Mouse (Mus musculus) thymus, postnatal 10 days (tissue): ENCODE results near the gene En2.

ENCODE experiments used
- DNase-seq, 2 experiments: peaks; one replicate each; pipeline ENCODE4 v3.0.0; 2021; ENCODE audit warnings: low spot score in 2 of 2

Gene En2

DNA sequence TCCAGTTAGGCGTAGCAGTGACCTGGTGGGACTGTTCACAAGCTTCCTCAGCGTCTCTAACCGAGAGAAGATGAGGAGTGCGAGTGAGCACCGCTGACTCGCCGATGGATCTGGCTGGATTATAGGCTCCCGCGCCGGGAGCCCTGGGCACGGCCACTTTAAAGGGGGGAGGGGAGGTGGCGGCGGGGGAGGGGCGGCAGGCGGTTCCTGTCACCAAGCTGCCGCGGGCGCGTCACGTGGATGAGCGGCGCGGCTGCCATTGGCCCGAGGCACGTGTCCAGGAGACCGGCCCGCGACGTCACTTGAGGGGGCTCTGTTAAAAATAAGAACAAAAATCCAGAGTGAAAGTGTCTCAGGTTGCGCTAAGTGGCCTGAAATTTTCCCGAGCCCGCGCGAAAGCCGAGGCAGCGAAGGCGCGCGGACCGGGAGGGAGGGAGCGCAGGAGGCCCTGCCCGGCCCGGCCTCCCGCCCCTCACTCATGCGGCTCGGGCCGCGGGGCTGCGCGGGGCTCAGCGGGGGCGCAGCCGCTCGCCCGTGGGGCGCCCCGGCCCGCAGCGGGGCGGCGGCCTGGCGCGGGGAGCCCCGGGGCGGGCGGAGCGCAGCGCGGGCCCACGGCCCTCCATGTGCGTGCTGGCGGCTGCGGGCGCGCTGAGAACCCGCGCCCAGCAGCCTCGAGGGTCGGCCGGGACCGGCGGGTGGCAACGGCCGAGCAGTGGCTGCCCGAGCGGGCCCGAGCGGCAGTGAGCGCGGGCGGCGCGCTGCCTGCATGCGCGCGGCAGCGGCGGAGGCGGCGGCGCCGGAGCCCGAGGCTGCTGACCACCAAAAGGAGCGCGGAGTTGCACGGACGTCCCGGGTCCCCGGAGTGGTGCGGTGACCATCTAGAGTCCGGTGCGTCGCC lies at the start of gene En2:
En2 (plus strand) TSS at position 337 of the 898 bp plus-strand sequence.
- DNase-seq, result no peak

DNA sequence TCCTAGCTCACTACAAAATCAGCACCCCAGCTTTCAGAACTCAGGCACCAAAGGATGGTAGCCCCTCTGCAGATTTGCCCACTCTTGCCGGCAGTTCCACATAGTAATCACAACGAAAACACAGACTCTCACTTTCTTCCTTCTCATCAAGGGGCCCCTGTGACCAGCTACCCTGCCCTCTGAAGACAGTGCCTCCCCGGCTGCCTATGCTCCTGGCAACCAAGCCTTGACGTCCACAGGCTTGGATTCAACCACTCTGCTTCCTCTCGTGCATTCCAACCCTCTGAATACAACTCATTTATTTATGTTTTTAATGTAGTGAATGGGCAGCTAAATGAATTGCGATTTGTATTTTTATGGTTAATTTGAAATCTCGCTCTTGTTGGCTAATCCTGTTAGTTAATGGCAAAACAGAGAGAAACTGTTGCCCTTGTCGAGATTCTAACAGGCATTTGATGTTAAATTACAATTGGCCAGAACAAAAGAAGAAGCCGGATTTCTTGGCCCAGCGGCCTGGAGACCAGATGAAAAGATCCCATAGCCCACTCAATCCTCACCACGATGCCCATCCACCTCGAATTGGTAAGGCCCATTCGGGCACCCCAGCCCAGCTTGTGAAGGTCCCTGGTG lies 48.1 kb upstream of the En2 start:
- DNase-seq, result no peak

DNA sequence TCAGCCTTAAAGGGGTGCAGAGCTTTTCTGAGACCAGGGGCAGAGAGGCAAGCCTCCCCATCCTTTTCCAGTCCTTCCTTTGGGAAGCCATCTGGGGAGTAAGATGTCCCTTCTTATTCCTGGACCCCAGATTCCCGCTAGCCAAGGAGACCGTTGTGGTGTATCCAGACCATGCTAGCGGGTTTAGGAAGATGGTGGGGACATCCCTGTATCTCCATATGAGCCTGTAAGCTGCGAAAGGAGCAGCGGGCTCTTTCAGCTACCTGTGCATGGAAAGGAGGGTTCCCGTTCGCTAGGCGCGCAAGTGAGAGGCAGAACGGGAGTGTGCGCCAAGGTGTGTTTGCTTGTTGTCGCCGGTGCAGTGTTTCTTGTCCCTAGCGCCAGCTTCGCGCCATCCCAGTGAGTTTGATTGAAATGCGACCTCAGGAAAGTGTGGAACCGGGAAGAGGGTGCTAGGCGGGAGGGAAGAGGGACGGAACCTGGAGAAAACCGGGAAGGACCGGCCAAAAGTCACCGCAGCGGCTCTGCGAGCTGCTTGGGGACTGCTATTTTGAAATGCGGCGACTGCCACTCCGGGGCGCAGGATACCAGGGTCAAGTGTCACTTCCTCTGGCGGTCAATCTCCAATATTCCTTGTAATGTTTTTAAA lies 47.5 kb upstream of the En2 start:
- DNase-seq, result no peak

DNA sequence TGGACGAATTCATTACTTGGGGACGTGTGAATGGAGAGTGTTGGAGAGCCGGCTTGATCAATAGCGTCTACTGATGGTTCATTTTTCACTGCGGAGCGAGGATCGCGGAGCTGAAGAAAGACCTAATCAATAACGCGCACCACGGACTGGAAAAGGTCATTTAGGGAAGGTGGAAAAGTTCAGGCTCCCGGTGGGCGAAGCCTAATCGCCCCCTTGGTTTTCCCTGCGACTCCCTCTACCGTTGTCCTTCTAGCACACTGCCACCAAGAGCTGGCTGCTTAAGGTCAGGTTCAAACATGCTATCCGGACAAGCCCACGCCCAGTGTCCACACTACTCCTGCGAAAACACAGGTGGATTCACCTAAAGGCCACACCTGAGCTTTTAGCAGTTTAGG lies 47.0 kb upstream of the En2 start:
- DNase-seq, result no peak

DNA sequence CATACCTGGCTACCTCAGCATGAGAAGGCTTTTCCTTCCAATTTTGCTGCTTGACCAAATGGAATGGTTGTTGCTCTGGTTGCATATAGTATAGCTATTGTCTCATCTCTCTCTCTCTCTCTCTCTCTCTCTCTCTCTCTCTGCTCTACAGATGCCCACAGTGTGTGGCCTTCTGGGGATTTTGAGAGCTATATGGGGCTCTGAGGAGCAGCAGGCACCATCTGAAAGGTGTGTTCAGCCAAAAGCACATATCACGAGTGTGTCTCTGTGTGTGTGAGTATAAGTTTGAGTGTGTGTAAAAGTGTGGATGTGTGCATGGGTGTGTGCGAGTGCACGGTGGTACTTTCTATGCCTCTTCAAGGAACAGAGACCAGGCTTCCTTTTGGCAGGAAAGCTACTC lies 45.9 kb upstream of the En2 start:
- no peak for DNase-seq

DNA sequence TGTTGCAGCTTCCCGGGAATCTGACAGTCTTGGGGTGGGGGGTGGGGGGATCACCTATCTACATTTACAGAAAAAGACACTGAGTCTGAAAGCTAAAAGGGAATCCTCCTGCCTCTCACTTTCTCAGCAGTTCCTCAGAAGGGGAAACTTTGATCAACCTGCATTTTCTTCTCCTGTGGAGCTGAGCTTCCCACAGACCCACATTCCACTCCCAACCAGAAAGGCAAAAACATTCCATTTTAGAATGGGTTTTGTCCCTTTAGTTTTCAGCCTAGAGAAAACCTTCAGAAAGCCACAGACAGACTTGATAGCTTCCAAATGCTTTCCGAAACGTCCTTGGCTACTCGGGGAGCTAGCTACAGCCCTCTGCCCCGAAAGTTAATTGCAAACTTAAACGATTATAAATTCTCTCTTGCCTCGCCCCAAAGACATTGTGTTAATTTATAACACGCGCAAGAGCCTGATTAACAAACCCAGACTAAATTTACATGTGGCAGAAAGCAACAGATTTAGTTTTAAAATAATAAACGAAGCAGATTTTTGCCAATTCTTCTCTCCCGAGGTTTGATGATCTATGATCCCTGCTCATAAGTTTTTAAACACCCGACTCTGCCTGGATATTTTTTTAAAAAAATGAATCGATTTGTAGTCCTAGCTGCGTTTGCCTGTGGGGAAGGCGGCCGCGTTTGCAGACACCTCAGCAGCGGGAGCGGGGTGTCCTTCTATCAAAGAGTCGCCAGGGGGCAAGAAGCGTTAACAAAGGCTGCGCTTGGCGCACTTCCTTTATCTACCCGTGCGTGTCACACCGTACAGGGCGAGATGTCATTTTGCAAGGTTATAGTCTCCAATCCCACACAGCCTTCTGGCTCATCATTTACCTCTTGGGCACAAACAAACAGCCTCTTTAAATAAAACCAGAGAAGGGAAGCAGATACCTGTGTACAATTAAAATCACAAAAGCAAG lies 42.7 kb upstream of the En2 start:
- DNase-seq, result peak; percentile 26 to 55

GRCm38 (mm10) chr5:28123455-28123825 lies 42.1 kb upstream of the En2 start:
- no peak for DNase-seq

- no peak for DNase-seq
These were observed 40.9 kb upstream of the En2 start for GRCm38 (mm10) chr5:28124321-28125230.

GRCm38 (mm10) chr5:28128851-28129250 lies 36.6 kb upstream of the En2 start:
- DNase-seq, result no peak

DNA sequence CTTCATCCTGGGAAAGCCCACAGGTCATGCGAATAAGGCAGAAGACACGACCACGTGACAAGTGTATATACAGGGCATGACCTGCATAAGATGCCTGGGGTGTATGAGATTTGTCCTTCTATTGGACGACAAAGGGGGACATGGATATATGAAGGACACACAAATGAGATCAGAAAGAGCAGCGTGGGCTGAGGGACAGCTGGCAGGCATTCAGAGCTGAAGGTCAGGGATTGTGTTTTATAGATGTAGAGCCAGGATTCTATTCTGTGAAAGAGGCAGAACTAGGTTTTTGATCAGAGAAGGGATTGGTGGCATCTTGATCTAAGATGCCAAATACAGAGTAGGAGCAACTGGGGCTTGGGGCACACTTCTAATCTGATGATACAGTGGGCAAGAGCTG lies 33.3 kb upstream of the En2 start:
- DNase-seq, result no peak

DNA sequence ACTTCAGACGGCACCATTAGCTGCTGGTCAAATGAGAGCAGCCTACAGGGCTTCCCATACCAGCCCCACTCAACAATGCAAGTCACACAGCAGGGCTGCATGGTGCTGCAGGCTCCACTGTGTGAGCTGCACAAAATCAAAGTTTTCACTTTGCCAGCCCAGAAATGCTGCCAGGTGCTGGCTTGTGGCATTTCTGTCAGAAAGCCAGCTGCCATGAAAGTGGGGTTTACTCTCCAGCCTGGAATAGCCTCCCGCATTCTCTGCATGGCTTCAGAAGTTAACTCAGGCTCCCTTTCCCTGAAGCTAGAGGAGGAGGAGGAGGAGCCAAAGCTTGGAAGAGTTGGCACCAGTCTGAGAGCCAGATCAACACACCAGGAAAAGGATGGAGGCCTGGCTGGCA lies 29.1 kb upstream of the En2 start:
- DNase-seq, result no peak

DNA sequence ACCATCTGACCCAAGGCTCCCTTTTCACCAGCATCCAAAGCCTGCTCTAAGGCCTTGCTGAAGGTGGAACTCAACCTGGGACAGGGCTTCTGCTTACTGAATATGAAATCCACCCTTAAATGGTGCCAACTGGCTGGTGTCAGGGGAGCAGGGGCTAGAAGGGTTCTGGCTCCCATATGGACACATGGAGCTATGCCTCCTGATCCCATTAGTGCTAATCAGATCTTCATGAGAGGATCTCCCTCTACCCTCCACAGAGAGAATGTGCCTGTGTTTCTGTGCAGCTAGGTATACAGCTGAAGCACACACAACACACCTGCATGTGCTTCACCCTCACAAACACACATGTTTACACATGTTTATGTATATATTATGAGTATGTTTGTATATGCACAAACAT lies 20.9 kb upstream of the En2 start:
- no peak for DNase-seq

DNA sequence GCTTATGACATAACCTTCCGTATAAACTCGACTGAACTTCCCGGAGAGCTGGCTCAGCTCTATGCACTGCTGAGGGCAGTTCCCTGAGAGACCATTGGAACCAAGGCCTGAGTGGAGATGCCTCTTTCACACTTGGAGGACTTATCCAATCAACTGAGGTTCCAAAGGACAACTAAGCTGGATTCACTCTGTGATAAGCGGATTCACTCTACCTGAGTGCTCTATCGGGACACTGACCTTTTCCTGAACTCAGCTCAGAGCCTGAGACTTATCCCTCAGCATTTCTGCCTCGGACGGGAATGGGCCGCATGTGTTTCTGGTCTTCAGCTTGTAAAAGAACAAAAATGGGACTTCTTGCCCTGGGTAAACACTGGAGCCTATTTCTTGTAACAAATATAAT lies 19.5 kb upstream of the En2 start:
- no peak for DNase-seq

GRCm38 (mm10) chr5:28148473-28148872 lies 17.0 kb upstream of the En2 start:
- no peak for DNase-seq

DNA sequence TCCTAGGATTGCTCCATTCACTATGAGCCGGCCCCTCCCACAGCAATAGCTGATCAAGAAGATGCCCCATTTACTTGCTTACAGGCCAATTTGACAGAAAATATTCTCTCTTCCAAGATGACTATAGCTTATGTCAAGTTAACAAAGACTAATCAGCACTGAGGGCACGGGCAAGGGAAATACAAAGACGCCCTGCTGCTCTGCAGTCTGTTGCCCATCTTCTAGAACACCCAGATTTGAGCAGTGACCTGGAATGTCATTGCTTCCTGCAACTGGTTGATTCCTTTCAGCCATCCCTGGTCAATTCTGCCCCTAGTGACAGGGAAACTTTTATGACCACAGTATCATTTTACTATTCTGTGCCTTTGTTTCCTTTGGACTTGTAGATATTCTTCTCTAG lies 16.1 kb upstream of the En2 start:
- DNase-seq, result no peak

GRCm38 (mm10) chr5:28157044-28157730 lies 8.3 kb upstream of the En2 start:
- no peak for DNase-seq

DNA sequence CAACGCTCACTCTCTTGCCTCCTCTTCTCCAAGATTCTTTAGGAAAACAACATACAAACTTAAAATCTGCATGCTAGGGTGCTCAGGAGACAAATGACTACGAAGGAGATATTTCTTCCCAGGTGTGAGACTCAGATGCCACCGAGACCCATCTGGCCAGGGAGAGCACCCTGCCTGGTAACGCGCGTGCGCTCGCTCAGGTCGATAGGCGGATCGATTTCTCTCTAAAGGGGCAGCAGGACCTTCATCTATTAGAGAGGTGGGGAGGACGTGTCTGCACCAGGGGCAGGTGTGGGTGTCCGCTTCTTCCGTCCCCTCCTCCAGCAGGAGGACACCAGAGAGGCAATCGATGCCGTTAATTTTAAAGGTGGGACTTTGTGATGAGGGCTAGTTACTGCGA lies 7.7 kb upstream of the En2 start:
- DNase-seq, result no peak

DNA sequence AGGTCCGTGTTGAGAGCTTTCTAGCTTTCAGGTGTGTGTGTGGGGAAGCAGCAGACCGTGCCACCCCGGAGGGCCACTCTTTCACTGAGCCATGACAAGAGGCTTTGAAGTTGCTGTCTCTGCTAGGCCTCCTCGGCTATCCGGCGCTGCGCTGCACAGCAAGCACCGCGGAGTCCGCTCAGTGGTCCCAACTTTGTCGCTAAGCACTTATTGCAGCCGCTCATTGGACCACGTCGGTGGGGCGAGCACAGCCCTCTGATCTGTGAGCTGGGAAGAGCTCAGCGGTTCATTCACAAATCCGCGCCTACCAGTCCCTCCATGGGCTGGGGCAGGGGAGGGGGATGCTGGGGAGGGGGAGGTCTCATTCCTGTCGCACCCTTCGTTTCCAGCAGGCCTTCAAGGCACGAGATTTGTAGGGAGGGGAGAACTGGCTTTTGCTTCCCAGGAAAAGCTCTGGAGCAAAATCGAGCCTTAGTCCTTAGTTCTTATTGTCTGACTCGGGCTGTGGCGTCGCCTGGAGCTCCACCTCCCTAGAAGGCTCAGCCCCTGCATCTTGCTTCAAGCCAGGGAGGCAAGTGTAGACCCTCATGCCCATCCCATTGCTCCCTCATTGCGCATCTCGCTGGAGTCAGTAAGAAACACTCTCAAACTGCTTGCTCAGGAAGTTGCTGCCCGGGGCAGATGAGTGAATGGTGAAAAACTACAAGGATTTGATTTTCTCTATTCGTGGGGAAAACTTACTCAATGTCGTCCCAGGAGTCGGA lies 7.0 kb upstream of the En2 start:
- no peak for DNase-seq

DNA sequence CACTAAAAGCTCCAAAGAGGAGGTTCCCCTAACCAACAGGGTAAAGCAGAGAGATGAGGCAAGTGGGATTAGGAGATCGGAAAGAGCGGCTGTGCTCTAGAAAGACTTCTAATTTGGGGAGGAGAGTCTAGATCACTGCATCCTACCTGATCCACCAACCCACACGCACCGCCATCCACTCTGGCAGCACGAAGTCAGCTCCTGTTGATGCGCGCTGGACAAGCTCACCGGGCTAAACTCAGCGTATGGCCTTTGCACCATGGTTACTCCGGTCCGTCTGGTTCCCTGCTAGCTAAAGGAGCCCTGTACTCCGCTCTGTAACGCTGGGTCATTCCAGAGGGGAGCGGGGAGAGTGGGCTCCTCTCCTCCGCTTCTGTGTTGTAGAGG lies 6.4 kb upstream of the En2 start:
- no peak for DNase-seq
